Comparison of ENCODE assay signal across 22 mouse cellular contexts in genomic region chr3:157781071-157781470, GRCm38 (mm10).
"Had no signal": no experiment of that assay in that cellular context is flagged by ENCODE, and none has a peak within 500 bp of the region (broad histone marks: within the 10 kb centered on the region; RNA-seq: fewer than 3 reads in every experiment).

No protein-coding gene starts in this region.

- H3K9ac ChIP-seq: liver, embryonic 13.5 days; liver, embryonic 15.5 days; liver, postnatal 0 days; midbrain, embryonic 13.5 days; midbrain, embryonic 15.5 days; neural tube, embryonic 13.5 days; stomach, embryonic 15.5 days had no signal

- ATAC-seq: liver, postnatal 0 days; lung, postnatal 0 days; midbrain, embryonic 13.5 days; midbrain, embryonic 15.5 days had no signal

- H3K4me2 ChIP-seq: liver, embryonic 11.5 days; liver, embryonic 13.5 days; liver, embryonic 15.5 days; midbrain, embryonic 11.5 days; midbrain, embryonic 13.5 days; midbrain, embryonic 15.5 days; neural tube, embryonic 13.5 days; stomach, embryonic 15.5 days had no signal

- H3K9me3 ChIP-seq: liver, embryonic 13.5 days; liver, embryonic 15.5 days; megakaryocyte, embryonic 14.5 days; midbrain, embryonic 13.5 days; midbrain, embryonic 15.5 days; neural tube, embryonic 13.5 days; stomach, embryonic 15.5 days had no signal

- H3K36me3 ChIP-seq: liver, embryonic 13.5 days; liver, embryonic 15.5 days; midbrain, embryonic 13.5 days; midbrain, embryonic 15.5 days; neural tube, embryonic 13.5 days; stomach, embryonic 15.5 days had no signal

- H3K4me3 ChIP-seq: liver, embryonic 13.5 days; liver, embryonic 15.5 days; megakaryocyte, embryonic 14.5 days; midbrain, embryonic 13.5 days; midbrain, embryonic 15.5 days; neural tube, embryonic 13.5 days; stomach, embryonic 15.5 days had no signal

- H3K27me3 ChIP-seq: liver, embryonic 13.5 days; liver, embryonic 15.5 days; megakaryocyte, embryonic 14.5 days; midbrain, embryonic 13.5 days; midbrain, embryonic 15.5 days; neural tube, embryonic 13.5 days; stomach, embryonic 15.5 days had no signal

- DNase-seq: liver; liver, embryonic 13.5 days; liver, postnatal 0 days; lung, postnatal 36 days; retina, postnatal 1 day; right cerebral cortex, adult 18-20 months; right cerebral cortex, postnatal 25 days; right cerebral cortex, postnatal 4 days; spleen, adult 18-20 months; thymus, adult 2 months; thymus, postnatal 25 days; thymus, postnatal 4 days had no signal

- H3K27ac ChIP-seq: liver, embryonic 13.5 days; liver, embryonic 15.5 days; macrophage; midbrain, embryonic 13.5 days; midbrain, embryonic 15.5 days; neural tube, embryonic 13.5 days; stomach, embryonic 15.5 days had no signal

- H3K4me1 ChIP-seq: liver, embryonic 13.5 days; liver, embryonic 15.5 days; megakaryocyte, embryonic 14.5 days; midbrain, embryonic 13.5 days; midbrain, embryonic 15.5 days; neural tube, embryonic 13.5 days; stomach, embryonic 15.5 days had no signal
